Mouse (Mus musculus) frontal cortex, adult (tissue): ENCODE data around the gene Rubcn.
A peak's percentile ranks its signal among the peaks of the same experiment; 100 is the strongest.

Experiments used
- ATAC-seq: cut with Nextera tagmentation; 2 replicates; pipeline ENCODE4 v1.9.2; 2017; ENCODE audit warnings: mild to moderate bottlenecking, moderate library complexity, mixed read lengths; ENCODE audit not compliant: low TSS enrichment

Gene Rubcn

DNA sequence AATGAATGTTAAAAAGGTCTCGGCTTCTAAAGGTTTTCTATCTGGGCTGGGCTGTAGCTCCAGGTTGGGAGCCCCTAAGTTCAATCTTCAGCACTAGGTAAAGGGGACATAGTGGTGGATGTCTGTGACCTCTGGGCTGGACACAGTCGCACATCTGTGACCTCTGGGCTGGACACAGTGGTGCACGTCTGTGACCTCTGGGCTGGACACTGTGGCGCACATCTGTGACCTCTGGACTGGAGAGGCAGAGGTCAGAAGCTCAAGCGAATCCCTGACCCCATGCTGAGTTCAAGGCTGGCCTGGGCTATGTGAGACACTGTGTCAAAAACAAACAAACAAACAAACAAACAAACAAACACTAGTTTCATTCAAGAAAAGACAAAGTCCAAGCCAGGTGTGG, 7.3 kb downstream of the Rubcn start:
- no peak for ATAC-seq

DNA sequence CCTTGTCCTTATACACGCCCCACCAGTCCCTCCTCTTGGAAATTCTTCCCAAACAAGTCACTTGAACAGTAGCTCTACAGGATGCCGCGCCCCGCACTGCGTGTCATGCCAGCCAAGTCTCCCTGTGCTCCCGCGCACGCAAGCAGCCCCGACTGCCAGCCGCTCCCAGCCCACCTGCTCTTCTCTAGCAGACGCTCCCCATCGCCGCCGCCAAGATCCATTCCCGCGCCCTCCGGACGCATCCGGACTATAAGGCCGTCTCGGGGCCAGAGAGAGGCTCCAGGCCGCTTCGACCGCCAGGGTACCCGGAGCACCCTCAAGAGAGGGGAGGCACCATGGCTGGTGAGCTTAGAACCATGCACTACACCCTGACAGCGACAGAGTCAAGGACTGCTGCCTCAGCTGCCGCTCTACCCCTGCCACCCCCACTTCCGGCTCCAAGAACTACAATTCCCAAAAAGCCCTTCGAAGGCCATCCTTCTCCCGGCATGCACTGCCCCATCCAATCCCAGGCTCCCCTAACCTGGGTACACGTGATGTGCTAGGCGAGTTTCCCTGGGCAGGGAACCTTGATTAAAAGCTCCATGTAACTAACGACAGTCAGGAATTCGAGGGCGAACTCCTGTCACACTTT, 9.5 kb downstream of the Rubcn start:
- ATAC-seq = peak; percentile 97

DNA sequence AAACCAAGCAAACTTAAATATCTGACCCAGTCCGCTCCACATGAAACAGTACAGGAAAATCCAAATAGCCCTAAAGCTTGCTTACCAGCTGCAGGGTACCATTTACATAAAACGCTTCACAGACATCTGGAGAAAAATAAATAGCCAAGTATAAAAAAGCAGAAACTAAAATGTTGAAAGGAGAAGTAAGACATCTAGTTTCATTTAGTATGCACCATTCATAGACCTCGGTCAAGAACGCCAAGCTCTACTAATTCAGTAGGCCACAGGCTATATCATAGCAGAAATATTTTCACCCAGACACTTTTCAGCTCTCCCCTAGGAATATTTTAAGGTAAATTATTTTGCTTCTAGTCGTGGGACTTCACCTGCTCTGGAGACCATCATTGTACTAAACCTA, 10.9 kb downstream of the Rubcn start:
- no peak for ATAC-seq

DNA sequence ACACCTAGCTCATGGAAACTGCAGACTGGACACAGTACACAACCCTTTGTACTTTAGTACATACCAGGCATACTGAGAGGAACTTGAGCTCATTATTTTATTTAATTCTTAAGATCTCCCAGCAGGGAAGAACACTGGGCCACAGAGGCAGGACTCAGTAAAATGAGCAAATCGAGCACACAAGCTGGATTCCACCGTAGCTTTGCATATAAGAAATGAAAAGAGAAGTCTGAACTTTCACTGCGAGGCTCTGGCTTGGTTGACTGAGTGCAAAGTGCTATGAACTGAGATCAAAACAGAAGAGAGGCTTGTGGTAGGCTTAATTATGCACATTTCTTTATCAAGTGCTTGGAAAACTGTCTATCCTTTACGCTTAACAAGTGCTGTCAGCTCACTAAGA, 12.2 kb downstream of the Rubcn start:
- no peak for ATAC-seq

DNA sequence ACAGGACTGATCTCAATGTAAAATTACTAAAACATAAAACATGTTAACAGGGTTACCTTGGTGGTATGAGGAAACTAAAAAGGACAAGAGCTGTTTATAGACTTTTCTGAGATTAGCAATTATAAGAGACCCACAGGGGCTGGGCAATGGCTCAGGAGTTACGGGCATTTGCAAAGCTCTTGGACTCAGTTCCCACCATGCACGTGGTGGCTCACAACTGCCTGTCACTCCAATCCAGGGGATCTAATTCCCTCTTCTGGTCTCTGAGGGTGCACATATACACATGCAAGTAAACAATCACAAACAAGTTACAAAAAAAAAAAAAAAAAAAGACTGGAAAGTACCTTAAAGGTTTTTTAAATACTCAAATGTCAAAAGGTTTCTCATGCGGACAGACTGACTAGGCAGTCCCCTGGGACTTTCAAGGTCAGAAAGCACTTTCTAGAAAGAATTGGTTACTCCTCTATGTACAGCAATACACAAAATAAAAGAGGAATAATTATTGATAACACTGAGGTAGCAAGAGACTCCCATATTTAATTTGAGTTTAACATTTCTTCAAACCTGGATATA, 15.7 kb downstream of the Rubcn start:
- ATAC-seq = no peak

DNA sequence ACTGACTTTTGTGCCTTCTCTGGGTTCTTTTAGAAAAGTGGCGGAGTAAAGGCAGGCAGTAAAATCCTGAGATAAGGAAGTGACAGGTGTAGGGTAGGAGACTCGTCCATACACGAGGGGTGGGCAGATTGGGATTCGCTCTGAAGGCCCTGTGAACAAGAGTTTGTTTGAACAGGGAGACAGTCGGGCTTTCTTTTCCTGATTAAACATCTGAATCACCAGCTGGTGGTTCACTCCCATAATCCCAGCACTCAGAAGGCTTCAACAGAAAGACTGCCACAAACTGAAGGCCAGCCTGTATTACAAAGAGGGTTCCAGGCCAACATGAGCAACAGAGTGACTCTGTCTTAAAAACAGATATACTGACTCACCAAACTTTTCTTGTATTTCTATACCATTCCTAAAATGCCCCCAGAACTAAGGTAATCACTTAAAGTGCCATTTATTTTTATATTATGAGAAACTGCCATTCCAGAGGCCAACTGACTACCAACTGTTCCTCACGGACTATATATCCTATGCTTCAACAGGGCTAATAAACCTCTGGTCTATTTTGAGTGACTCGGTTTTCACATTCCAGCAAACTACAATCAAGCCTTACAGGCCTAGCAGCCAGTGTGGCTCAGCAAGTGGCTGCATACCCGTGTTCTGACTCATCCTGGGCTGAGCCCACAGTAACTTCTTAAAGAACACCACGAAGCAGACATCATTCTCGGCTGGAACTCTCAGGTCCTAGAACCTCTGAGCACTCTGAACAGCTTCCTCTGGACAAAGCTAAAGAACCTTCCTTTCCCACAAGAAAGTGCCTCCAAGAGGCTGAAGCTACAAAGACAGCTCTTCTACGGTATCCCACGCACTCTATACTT, 18.6 kb downstream of the Rubcn start:
- peak; percentile 71; the same call in 1 of the 2 replicates for ATAC-seq

DNA sequence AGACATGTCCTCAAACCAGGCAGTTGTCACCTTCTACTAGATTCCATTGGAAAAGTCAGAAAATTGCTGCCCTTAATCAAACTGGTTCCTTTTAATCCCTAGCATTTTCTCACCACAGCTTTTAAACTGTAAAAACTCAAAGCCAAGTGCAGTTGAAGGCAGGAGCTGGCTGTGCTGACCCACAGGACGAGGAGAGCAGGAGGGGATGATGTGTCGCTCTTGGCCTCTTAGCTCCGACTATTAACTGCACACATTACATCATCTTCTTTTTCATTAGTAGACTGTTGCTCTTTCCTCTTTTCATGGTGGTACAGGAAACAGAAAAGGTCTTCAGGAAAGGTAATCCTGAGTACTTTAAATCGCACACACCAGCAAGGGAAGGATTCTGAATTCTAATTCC, 19.2 kb downstream of the Rubcn start:
- ATAC-seq = no peak

DNA sequence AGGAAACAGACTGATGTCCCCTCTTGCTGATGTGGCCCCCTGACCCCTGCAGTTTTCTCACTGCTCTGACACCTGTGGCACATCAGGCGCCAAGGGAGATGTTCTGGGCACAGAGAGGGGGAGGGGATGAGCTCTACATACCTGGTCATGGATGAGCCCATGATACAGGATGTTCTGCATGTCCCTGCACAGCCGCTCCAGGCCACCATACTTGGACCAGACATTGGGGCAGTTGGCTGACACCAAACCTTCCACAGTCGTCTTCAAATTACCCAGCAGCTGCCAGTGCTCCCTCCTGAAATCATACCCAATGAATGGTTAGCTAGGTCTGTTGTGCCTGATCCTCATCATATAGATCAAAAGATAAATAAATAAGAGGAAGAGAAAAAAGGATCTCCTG, 20.8 kb downstream of the Rubcn start:
- ATAC-seq = no peak

DNA sequence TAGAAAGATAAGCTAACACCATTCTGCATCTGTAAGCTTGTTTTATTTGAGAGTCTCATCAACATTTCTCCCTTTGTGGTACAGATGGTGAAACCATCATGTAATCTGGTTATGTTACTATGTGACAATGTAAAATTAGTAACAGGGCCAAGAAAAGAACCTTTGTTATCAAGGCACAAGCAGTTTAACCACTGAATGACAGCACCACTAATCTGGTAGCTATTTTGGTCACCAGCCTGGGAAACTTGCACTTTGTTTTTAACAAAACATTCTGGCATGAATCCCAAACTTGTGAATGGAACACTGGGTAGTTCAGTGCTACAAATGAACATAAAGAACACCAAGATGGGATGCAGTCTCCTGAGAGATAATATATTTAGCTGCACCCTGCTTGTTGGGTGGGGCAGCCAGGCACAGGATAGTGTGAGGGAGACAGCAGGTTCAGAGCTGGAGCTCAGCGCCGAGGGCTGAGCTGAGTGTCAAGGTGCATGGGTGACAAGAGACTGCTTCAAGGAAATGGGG, 23.5 kb downstream of the Rubcn start:
- ATAC-seq = peak; percentile 85

DNA sequence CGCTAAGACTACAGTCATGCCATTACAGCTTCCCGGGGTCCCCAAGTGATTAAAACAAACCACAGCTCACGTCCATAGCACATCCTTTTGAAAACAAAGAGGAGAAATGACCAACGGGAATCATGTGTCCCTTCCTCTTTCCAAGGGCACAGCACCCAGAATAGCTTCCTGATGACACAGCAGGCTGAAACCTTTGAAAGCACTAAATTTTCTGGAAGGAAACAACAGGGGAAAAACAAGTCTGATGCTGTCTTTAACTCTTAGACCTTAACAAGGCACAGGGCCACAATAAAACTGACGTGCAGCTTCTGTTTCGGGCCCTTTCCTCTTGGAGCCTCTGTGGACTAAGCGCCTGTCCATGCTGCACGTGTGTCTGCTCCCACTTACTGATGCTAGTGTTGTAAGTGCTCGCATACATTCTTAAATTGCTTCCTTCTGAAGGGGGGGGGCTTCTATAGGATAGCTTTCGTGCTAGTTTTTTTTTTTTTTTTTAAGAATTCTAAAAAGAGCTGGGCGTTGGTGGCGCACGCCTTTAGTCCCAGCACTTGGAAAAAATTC, 24.0 kb downstream of the Rubcn start:
- peak; percentile 38 for ATAC-seq

DNA sequence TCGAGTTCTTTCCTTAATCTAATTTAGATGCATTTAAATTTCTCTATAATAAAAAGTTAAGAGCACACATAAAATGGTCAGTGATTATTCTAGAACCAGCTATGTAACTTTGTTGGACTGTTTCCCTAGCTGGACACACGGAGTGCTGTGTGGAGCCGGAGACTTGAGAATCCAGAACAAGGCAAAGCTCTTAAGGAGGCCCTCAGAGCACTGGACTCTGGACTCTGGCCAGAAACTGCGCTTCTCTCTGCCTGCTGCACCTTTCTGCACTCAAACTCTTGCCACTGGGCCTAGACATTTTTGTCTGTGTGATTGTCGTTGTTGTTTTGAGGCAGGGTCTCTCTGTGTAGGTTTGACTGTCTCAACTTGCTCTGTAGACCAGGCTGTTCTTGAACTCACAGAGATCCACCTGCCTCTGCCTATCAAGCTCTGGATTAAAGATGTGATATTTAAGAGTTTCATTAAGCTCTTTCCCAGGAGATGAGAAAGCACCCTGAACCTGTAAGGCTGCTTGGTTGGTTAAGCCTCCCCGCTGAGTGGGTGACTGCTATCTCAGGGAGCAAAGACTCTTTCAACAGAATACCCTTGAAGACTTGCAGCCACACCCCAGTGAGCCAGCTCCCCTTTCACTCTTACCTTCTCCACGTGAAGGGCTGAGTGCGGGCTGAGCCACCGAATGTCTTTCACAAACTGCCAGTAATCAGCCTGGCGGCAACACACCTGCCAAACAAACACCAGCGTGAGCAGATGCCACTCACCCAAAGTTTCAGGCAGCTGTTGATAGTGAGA, 28.3 kb downstream of the Rubcn start:
- ATAC-seq = no peak

DNA sequence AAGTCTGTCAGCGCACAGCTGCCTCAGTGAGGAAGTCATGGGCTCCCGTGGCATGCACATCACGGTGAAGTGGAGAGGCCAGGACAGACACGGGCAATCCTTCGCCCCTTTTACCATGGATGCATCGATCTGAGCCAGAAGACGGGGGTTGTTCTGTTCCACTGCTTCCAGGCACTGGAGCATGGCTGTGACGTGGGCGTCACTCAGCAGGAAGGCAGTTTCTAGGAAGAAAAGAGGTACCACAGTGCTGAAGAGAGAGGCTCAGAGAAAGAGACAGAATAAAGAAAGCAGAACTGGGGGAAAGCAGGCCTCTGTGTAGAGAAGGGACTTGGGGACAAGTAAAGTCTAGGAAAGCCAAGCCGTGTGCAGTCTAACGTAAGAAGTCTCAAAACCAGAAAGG, 30.5 kb downstream of the Rubcn start:
- peak; percentile 94 for ATAC-seq

DNA sequence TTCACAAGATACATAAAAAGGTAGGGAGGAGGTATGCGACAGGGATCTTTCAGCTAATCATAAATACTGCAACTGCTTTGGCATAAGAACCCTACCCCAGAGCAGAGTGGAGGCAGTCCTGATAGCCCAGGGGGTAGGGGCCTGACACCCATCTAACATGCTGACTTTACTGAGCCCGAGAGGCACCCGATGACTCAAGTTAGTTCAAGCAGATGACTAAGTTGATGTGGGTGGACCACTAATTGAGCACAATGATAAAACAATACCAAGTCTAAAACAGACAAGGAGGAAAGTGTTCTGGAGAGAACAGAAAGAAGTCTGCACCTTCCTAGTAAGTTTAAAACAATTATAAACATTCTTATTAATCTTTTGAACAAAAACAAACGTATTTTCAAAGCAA, 46.1 kb downstream of the Rubcn start:
- no peak for ATAC-seq

DNA sequence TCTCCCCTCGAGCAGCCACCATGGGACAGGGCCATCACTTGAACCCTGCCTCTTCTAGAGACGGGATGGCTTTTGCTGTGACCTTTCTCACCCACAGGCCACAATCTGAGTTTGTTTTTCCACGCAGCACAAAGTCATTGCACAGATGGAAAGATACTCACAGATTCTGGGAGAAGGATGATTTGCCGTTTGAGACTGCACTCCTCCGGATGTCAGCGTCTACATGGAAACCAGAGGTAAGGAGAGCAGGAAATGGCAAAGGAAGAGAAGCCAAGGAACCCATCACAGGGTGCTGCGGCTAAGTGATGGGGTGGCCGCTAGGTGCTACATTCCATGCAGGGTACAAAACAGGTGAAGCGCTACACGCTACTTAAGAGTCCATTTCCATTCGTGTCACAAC, 48.5 kb downstream of the Rubcn start:
- no peak for ATAC-seq

DNA sequence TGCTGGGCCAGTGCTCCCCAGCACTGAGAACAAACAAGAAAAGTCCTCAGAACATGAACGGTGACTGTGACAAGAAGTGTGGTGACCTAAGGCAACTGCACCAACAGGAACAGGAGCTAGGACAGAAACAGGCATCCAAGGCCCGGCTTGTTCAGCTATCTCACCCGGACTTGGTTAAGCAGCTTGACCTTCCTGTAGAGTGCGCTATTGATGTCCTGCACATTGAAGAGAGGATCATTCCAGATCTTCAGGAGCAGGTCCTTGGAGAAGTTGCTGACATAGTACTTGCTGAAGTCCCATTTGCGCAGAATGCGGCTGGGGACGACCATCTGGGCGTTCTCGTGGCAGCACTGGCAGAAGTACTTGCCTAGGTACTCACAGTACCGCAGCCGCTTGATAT, 51.0 kb downstream of the Rubcn start:
- ATAC-seq = no peak

DNA sequence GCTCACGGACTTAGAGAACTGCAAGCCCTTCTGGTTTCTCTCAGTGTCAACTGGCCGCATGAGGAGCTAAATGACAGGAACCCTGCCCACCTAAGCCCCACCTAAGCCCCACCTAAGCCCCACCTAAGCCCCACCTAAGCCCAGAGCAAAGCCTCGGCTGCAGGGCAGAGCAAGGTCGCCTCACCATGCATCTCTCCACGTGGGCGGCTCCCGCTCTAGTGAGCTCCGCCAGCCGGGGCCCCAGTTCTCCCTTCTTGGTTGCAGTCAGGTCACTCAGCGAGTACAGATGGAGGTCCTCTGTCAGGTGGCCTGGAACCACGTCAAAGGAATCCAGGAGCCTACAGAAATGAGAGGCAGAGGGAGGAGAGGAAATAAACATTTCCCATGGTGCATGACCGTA, 52.2 kb downstream of the Rubcn start:
- no peak for ATAC-seq

DNA sequence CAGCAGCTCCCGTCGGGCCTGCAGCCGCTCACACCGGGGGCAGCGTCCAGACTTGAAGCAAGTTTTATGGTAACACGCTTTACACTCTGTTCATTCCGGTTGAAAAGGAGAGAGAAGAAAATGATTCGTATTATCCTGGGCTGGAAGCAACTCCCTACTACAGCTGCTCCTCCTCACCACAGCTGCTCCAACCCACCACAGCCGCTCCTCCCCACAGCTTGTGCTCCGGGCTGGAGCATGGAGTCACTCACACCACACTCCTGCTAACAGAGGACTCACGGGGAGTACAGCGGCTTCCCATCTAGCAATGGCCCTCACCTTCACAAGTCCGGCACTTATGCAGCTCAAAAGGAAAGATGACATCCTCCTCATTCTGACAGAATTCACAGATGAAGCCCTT, 53.5 kb downstream of the Rubcn start:
- no peak for ATAC-seq

DNA sequence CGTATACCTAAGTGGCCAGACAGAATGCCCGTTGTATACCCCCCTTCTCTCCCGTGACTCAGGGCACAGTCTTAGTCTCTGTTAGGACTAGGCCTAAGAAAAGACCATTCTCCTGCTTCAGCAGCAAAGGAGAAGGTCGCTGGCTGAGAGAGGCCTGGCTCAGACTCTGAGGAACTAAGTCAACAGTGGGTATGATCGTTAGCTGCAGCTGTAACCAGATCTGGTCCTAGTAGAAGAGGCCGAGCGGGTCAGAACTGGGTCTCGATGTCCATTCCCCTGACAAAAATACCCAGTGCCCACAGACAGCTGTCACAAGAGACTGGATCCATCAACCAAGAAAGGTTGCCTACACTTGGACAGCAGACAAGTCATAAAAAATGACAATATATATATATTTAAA, 54.1 kb downstream of the Rubcn start:
- no peak for ATAC-seq

DNA sequence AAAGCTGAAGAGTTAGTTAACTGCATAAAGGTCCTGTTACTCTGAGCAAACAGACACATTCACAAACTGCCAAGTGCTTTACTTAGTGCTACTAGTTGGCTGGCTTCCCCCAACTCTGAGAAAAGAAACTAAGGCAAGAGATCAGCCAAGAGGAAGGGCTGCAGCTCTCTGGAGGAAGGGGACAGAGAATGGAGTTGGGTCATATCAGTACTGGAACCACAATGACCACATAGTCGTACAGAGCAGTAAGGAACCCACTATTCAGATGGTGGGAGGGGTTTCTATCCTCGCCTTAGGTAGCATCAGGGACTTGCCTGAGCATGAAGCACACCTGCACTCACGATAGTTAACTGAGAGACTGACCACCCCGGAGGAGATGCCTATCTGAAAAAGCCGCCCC, 54.7 kb downstream of the Rubcn start:
- ATAC-seq = no peak

DNA sequence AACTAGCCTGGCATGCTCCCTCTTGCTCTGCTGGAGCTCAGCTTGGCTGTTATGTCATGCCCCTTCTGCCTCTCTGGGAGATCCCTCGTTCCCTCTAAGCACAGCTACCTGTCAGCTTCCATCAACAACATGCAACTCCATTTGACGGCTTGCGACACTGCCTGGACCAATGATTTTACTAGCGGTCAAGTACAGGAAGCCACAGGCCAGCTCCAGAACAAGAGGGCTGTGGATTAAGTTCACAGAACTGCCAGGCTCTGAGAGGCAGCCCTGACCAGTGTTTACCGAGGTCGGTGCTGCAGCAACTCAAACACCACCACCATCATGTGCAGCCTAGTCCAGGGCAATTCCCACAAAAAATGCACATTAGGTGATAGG, 55.1 kb downstream of the Rubcn start:
- no peak for ATAC-seq

DNA sequence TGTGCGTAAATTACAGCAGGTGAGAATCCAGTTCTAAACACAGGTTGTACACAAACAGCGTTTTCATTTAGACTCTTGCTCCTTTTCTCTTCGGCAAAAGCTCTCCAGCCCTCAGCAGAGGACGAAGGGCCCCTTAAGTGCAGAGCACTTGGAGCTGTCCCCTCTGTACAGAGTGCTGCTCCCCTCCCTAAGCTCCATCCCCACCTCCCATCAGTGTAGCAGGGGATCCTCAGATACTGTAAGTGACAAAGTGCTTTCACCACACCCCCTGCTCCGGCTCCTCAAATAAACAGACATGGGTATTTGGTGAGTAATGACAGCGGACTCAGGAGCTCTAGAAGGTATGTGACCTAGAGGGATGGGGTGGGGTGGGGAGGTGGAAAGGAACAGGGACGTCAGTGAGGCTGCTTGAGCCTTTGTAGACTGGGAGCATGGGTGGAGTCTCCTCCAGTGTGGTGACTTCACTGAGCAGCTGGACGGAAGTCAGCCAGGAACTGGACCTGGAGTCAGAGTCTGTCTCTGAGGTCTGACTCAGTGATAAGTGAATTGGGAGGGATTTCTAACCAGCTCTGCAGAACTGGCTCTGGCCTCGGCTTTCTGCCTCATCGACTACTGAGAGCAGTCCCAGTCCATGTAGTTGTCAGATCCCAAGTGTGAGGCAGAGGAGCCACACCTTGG, 55.7 kb downstream of the Rubcn start:
- ATAC-seq = no peak
